Mouse (Mus musculus) c-Kit-positive CD71-positive TER-119-negative erythroid progenitor cells, embryonic 14.5 days (primary cell): Measurements from ENCODE around the gene Rtn1.

ENCODE experiments used
- DNase-seq: peaks from one replicate; pipeline ENCODE4 v3.0.0-alpha.2; 2013; ENCODE audit warnings: low read depth

The Rtn1 gene

GRCm38 (mm10) chr12:72232176-72232575 lies 176.7 kb downstream of the Rtn1 start:
- no peak for DNase-seq

GRCm38 (mm10) chr12:72229451-72230196 lies 179.2 kb downstream of the Rtn1 start:
- no peak for DNase-seq

GRCm38 (mm10) chr12:72227731-72228130 lies 181.1 kb downstream of the Rtn1 start:
- DNase-seq = no peak

GRCm38 (mm10) chr12:72225371-72225770 lies 183.5 kb downstream of the Rtn1 start:
- no peak for DNase-seq

- no peak for DNase-seq
Observed at GRCm38 (mm10) chr12:72223557-72224102, 185.2 kb downstream of the Rtn1 start.

- DNase-seq = no peak
Observed at GRCm38 (mm10) chr12:72213554-72213953, 195.3 kb downstream of the Rtn1 start.

GRCm38 (mm10) chr12:72200828-72201227 lies 208.0 kb downstream of the Rtn1 start:
- no peak for DNase-seq

- DNase-seq = no peak
Observed at GRCm38 (mm10) chr12:72197925-72198486, 210.8 kb downstream of the Rtn1 start.

- no peak for DNase-seq
Observed at GRCm38 (mm10) chr12:72197434-72197833, 211.4 kb downstream of the Rtn1 start.

- DNase-seq = no peak
Observed at GRCm38 (mm10) chr12:72184929-72185328, 223.9 kb downstream of the Rtn1 start, which contains the start of gene Ccdc175. Gene Ccdc175, minus strand, starts transcription at chr12:72185029.

GRCm38 (mm10) chr12:72179561-72179960 lies 229.3 kb downstream of the Rtn1 start:
- DNase-seq = no peak

GRCm38 (mm10) chr12:72178322-72178721 lies 230.5 kb downstream of the Rtn1 start:
- DNase-seq = no peak
